Mouse (Mus musculus) spleen, adult 12 weeks (tissue): ENCODE results near the gene Olfr906.

Source experiments
- DNase-seq: peaks from one replicate; pipeline ENCODE4 v3.0.0; 2022; ENCODE audit warnings: low spot score

Olfr906 gene

DNA sequence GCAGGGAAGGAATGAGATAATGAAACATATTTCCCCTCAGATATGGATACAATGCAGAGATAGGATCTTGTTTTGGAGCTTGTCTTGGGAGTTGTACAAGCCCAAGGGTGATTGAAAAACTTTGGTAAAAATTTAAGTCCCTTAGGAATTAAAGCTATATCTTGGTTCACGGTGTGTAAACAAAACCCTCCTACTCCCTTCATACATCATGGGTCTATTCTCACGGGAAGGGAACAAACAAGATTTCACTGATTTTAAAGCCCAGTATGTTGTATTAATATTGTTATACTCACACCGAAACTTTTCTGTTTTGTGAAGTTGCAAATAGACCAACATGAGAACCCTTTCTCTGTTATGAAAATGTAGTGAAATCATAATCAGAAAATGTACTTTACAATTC lies at the start of gene Olfr906:
Gene Olfr906 (plus strand): TSS at position 301 of the 400 bp plus-strand sequence.
- DNase-seq = no peak

DNA sequence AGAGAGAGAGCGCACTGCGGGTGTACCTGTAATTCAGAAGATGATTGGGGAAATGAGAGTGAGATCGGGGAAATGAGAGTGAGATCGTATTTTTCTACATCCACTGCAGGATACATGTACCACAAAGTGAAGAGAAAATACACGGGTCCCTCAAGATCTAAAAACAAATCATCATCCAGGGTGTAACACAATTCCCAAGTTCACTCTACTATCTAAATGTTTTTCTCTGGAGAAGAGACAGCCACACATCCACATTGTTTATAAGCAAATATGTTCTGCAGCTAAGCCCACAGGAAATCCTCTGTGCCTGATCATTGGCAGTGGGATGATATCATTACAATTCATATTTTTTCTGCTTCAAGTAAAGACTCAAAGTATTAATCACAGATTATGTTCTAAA lies 39.5 kb upstream of the Olfr906 start, which contains the start of gene Olfr902:
Gene Olfr902 (plus strand): TSS at position 301 of the 400 bp plus-strand sequence.
- DNase-seq = no peak

DNA sequence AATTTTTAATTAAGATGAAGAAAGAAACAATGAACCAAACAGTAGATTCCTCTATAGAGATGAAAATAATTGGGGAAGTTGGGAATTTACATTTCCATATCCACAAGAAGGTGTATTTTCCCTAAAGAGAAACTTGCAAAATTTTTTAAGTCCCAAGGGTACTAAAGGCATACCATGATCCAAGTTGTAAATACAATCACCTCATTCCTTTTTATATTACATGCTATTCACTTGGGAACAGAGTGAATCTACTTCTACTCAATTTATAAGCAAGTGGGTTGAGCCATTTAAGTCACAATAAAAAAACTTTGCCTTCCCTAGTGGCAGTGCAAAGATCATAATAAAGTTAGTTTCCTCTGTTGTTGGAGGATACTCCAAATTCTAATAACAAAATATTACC lies 24.0 kb upstream of the Olfr906 start, which contains the start of gene Olfr904:
Gene Olfr904 (plus strand): TSS at position 301 of the 400 bp plus-strand sequence.
- DNase-seq = no peak

DNA sequence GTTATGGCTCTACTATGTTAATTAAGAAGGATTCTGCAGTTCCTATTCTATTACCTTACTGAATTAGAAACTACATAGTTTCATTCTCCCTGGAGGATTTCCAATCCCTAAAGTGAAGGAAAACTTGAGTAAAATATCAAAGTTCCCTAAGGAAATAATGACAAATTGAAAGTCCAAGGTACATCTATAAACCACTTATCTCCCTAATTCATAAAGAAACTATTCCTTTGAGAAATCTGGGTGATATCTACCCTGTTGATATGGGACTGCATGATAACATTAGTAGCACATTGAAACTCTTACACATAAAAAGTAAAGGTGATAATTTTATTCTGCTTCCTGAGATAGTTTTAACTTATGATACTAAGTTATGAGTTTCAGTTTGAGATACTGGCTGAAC lies 16.1 kb upstream of the Olfr906 start, which contains the start of gene Olfr905:
Gene Olfr905 (plus strand): TSS at position 301 of the 400 bp plus-strand sequence.
- no peak for DNase-seq

DNA sequence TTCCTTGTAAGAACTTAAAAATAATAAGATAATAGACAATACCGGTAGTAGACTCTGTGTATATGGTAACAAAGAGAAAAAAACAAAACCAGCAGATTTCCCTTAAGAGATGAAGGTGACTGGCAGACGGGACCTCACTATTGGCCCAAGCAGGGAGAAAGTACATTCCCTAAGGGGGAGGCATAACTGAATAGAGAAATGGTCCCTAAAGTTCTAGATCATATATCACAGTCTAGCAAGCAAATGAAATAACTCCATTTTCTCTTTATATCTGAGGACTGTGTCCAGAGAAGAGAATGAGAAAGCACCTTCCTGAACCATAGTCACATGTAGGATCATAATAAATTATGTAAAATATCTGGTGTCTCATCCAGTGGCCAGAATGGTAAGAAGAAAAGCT lies 8.6 kb downstream of the Olfr906 start, which contains the start of gene Olfr907:
Gene Olfr907 (plus strand): TSS at position 301 of the 400 bp plus-strand sequence.
- DNase-seq = no peak

DNA sequence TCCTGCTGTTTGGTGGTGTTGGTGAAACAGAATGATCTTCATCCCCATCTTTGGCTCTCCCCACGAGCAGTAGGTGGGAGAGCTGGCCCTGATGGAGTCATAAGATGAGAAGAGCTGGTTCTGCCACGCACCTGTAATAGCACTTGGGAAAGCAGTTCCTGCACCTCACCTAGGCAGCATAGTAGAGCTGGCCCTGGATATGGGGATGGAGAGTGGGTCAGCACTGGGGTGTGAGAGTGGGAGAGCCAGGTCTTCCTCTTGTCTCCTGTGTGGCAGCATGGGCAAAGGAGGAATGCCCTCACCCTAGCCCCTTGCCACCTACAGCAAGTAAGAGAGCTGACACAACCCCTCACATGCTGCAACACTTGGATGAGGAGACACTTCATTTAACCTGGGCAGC lies 25.5 kb downstream of the Olfr906 start:
- DNase-seq = no peak

DNA sequence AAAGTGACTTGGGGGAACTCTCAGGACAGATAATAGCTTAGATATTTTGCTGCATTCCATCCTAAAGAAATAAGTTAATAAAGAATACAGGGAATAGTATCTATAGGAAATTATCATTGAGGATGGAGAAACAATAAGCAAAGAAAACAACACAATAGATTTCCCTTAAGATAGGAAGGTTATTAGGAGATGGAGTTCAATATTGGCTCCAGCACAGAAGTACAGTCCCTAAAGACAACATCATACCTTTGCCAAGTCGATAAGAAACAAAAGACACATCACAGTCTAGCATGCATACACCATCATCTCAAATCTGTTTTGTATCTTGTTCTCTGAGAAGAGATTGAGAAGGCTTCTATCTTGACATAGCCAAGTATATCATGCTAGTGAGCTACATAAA lies 34.4 kb downstream of the Olfr906 start, which contains the start of gene Olfr911-ps1:
Gene Olfr911-ps1 (plus strand): TSS at position 301 of the 400 bp plus-strand sequence.
- no peak for DNase-seq

DNA sequence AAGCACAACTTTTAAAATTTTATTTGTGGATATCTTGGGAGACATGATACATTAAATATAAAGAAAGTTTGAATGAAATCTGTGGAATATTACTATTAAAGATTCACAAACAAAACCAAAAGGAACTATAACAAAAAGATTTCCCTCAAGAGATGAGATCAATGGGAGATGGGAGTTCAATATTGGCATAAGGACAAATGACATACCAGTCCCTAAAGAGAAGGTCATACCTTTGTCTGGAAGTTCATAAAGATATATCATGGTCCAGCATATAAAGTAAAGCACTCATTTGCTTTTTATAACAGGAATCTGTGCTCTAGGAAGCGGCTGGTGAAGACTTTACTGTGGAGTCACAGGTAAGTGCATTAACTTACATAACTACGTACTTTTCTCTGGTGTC lies 50.7 kb downstream of the Olfr906 start, which contains the start of gene Olfr910:
Gene Olfr910 (plus strand): TSS at position 301 of the 400 bp plus-strand sequence.
- DNase-seq = no peak
